Mouse (Mus musculus) embryonic fibroblast, embryonic 13.5 days (primary cell): ENCODE data around the gene Emsy. TPM values are rescaled to one million over a fixed set of nuclear protein-coding genes. Genes with fewer than 3 reads are reported as not detected.
A peak's percentile ranks its signal among the peaks of the same experiment; 100 is the strongest.

ENCODE experiments used
- H3K27ac ChIP-seq: 2 replicates; pipeline ENCODE4 v1.5.1; 2012; ENCODE audit warnings: low read length, control low read depth, inconsistent platforms; ENCODE audit not compliant: insufficient read depth
- H3K4me1 ChIP-seq: 2 replicates; pipeline ENCODE4 v1.6.1; 2011; ENCODE audit warnings: low read length; ENCODE audit not compliant: control insufficient read depth, insufficient read depth
- H3K4me3 ChIP-seq: 2 replicates; pipeline ENCODE4 v1.5.1; 2011; ENCODE audit warnings: mild to moderate bottlenecking, control low read depth, low read length; ENCODE audit not compliant: insufficient read depth
- CTCF ChIP-seq: IDR thresholded peaks from 2 replicates; pipeline ENCODE4 v1.5.1; 2011; ENCODE audit warnings: mild to moderate bottlenecking, control low read depth, low read length, moderate library complexity, borderline replicate concordance; ENCODE audit not compliant: insufficient read depth
- POLR2A ChIP-seq: IDR thresholded peaks from 2 replicates; pipeline ENCODE4 v1.6.1; 2011; ENCODE audit warnings: low read depth, mild to moderate bottlenecking, control low read depth, low read length, moderate library complexity
- polyA plus RNA-seq: library from polyadenylated mRNA; stranded (reverse); fragments of >200 nt; gene quantifications from 2 replicates; pipeline ENCODE4 v1.2.4, GENCODE M21; 2011; ENCODE audit warnings: low read depth; ENCODE audit not compliant: missing spikeins, insufficient read length

Emsy gene
- polyA plus RNA-seq, 1 experiment, result 58.6 TPM

DNA sequence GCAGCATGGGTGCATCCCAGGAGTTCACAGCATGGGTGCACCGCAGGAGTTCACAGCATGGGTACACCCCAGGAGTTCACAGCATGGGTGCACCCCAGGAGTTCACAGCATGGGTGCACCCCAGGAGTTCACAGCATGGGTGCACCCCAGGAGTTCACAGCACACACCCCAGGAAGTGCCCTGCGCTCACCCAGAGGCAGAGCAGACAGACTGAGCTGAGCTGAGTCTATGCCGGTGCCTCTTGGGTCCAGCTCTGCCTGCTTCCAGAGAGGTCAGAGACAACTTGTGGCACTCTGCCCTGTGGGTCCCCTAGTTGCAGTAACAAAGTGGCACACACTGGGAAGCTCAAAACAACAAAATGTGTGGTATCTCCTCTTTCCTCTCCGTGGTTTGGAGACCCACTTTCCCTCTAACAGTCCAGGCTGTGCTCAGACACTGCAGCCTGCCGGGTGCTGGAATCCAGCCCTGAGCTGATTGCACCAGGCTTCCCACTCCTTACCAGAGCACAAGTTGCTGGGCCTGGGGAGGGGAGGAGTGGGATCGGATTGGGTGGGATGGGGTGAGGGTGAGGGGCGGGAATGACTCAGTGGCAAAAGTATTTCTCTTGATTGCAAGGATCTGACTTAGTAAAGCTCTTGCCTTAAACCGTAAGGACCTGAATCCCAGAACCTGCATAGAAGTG is 85.6 kb downstream of the Emsy start:
- TF ChIP-seq CTCF (no peak), POLR2A (no peak)

DNA sequence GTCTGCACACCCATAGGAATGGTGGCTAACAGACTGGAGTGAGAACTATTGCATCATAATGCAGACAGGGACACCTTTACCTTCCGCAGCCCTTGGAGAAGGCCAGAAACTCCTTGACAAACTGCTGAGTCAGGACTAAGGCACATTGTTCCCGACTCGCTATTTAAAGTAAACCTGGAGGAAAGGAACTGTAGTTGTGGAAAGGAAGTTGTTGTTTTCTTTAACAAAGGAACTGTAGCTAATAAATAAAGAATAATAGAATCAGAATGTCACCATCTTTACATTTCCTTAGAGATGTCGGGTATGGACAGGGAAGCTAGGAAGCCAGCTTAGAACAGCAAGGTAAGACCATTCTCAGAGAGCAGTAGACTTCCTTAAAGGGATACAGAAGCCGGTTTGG is 89.5 kb downstream of the Emsy start:
- no peak overlapping the region for H3K4me3 ChIP-seq
- no peak overlapping the region for H3K27ac ChIP-seq
- TF ChIP-seq CTCF (no peak), POLR2A (no peak)
- H3K4me1 ChIP-seq, result 0 out of 2 replicates have a peak, but pooled peaks cover 3% of the 10 kb centered on the region

More for the DNA sequence above, 85.6 kb downstream of the Emsy start:
- H3K27ac ChIP-seq, result peak overlapping the region; percentile 42
- H3K4me3 ChIP-seq, result no peak overlapping the region
- H3K4me1 ChIP-seq, result peaks cover 8% of the 10 kb centered on the region; the same call in 1 of the 2 replicates

DNA sequence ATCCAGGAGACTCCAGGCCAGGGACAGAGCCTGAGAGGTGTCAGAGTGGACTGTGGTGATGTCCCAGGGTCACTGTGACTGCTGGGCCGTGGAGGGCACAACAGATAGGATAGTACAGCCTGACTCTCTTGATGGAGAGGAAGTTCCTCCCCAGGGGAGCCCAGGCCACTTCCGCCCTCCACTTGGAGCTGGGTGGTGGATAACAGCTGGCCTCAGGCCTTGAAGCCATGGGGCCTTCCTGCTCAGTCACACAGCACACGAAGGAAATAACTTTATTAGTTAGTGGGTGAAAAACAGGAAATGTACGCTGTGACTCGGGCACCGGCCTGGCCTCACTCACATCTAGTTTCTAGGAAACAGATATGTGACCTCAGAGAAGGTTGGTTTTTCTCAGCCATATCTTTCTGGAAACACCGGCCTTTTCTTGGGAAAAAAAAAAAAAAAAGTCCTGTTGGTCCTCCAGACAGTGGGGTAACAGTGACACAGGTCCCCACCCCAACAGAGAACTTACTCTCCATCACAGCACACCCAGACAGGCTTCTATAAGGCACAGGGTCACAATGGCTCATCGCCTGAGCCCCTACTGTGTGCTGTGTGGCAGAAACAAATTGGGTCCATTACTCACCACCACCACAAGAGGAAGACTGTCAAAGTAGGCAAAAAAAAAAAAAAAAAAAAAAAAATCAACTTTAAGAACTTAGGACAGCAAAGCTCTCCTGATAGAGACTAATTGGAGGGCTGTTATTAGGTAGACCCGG is 91.8 kb downstream of the Emsy start:
- Histone ChIP-seq H3K4me3 (no peak overlapping the region), H3K4me1 (no peaks in the 10 kb centered on the region), H3K27ac (no peak overlapping the region)
- TF ChIP-seq CTCF (no peak), POLR2A (no peak)

DNA sequence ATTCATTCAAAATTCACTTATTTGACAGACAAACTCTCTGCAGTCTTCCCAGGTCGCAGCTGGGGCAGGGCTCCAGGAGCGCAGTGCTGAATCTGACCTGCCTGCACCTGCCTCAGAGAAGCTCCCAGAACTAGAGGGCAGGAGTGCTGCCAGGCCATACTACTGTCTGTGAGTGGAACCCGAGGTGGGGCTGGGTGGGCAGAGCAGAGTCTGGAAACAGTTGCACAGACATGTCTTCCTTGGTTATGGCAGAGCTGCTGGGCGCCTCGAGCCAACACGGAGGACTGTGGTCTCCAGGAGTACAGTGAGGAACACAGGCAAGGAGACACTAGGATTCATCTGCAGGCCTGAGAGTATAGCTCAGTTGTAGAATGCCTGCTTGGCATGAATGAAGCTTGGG is 92.6 kb downstream of the Emsy start:
- no peak overlapping the region for H3K4me3 ChIP-seq
- H3K27ac ChIP-seq, result no peak overlapping the region
- TF ChIP-seq CTCF (no peak), POLR2A (no peak)
- H3K4me1 ChIP-seq, result peaks cover 4% of the 10 kb centered on the region

DNA sequence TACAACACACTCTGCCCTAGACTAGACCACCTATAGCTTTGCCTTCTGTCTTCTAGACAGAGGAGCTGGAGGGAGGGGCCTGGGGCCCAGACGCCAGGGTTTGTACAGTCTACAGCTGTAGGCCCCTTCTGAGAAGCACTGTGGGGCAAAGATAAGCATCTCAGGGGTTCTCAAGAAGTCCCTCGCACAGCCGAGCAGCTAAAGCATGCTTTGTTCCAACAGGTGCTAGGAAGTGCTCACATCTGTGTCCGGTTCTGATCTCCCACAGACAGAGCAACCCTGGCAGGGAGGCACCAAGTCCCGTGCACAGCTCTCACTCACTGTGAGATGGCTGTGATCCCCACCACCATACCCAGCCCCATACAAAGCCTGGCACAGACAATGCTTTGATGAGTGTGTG is 93.6 kb downstream of the Emsy start:
- Histone ChIP-seq H3K4me1 (peaks cover 5% of the 10 kb centered on the region), H3K27ac (no peak overlapping the region), H3K4me3 (no peak overlapping the region)
- no peak for TF ChIP-seq POLR2A
- no peak for TF ChIP-seq CTCF

DNA sequence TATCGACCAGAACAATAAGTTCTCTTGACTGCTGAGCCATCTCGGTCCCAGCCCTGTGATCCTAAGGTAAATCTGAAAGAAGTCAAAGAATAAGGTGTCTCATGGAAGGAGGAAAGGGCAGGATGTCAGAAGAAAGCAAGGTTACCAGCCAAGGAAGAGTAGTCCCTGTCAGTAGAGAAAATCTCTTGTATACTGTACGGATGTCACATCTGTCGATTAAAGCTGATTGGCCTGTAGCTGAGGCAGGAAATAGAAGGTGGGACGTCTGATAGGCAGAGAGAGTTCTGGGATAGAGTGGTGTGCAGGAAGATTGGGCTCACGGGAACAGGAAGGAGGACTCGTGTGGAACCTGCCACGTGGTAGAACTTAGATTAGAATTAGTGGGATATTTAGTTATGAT is 94.4 kb downstream of the Emsy start:
- no peak overlapping the region for H3K27ac ChIP-seq
- H3K4me3 ChIP-seq, result no peak overlapping the region
- peaks cover 5% of the 10 kb centered on the region for H3K4me1 ChIP-seq
- TF ChIP-seq POLR2A, result no peak
- no peak for TF ChIP-seq CTCF

DNA sequence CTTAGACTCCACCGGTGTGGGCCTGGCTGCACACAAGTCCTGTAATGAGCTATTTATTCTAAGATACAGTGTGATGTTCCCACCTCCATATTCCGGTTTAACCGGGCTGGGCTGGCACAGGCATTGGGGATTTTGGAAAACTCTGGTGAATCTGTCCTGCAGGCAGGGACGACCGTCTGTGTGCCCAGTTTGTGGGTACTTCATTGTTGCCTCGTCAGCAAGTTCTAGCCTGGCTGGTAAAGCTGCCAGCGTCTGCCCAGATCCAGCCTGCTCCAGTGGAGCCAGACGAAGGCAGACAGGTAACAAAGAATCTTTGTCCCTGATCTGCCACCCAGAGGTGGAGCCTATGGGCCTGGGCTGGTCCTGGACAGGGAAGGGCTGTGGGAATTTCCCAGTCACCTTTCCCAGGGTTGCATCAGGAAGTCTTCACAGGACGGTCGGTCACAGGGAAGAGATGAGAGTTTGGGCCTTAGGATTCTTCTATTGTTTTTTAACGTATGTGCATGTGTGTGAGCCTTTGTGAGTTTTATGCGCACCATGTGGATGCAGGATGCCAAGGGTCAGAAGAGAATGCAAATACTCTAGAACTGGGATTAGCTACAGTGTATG is 94.9 kb downstream of the Emsy start:
- Histone ChIP-seq H3K27ac (no peak overlapping the region), H3K4me3 (no peak overlapping the region), H3K4me1 (peaks cover 5% of the 10 kb centered on the region)
- no peak for TF ChIP-seq POLR2A
- no peak for TF ChIP-seq CTCF

DNA sequence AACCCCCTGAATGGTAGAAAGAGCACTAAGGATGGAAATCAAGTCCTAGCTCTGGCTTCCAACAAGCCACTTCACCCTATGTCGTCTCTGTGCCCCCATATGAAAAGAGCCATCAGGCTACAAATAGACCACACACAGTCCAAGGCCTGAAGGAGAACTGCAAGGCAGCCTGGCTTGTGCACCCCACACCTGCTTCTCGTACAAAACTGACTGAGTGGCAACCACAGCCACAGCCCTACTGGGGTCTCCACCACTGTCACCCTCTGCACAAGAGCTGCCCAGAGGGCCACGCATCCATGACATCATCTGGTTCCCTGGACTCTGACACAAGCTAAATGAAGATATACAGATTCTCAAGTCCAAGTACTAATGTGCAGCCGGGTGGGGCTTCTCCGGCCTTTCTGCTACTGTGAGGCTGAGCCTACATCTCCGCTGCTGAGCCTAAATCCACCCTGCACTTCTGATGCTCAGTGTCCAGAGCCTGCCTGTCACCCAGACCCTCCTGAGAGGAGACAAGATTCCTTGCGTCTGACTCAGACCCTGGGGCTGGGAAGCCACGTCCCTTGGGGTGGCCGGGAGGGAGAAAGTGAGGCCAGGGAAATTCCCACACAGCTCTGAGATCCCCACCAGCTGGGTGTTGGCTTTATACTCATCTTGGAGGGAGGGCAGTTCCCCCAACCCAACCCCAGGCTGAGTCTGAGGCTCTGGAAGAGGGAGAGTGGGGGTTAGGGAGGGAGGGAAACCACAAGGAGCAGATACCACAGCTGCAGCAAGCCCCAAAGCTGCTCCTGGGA is 98.3 kb downstream of the Emsy start:
- peak overlapping the region; percentile 61 for H3K27ac ChIP-seq
- H3K4me3 ChIP-seq, result no peak overlapping the region
- H3K4me1 ChIP-seq, result peaks cover 5% of the 10 kb centered on the region
- no peak; the same call in 1 of the 2 replicates for TF ChIP-seq POLR2A
- no peak for TF ChIP-seq CTCF

DNA sequence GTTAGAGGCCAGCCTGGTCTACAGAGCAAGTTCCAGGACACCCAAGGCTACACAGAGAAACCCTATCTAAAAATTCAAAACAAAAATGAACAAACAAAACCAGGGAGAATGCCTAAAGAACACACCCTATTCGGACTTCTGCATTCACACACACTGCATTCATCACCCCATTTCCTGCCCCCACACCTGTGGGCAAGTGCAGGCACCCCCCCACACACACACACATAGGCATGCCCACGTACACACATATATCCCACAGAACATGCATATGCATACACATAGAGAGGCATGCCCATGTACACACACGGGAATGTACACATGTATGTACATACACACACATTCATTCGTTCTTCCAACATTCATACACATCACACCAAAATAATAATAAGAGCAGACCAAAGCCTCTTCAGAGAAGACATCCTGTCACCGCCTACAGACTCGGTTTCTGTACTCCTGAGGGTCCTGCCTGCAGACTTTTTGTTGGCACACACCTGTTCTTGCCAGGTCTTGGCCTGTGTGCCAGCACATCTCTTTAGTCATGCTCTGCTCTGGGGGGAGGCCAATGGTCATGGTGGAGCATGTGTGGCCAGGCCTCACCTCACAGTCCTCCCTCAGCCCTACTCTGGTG is 99.7 kb downstream of the Emsy start:
- no peak overlapping the region for H3K4me3 ChIP-seq
- H3K27ac ChIP-seq, result no peak overlapping the region
- peaks cover 5% of the 10 kb centered on the region for H3K4me1 ChIP-seq
- TF ChIP-seq CTCF (no peak), POLR2A (no peak)

DNA sequence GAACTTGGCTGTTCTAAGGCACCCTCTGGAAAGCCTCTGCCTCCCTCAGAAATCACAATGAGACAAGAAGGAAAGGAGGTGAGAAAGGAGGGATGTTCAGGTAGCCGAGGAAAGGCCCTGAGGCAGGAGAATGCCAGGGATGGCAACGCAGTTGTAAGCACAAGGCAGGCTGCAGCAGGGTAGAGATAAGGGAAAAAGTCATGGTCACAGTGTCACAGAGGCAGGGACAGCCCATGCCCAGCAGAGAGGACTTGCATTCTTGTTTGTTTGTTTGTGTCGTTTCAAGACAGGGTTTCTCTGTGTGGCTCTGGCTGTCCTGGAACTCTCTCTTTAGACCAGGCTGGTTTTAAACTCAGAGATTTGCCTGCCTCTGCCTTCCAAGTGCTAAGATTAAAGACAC is 105.5 kb downstream of the Emsy start:
- TF ChIP-seq POLR2A (no peak), CTCF (no peak)
- no peak overlapping the region for H3K4me3 ChIP-seq
- no peak overlapping the region for H3K27ac ChIP-seq
- H3K4me1 ChIP-seq, result peaks cover 3% of the 10 kb centered on the region; the same call in 1 of the 2 replicates
